Mouse (Mus musculus) MEL (cell line): ENCODE data around the gene Acoxl. TPM values are rescaled to one million over a fixed set of nuclear protein-coding genes. Genes with fewer than 3 reads are reported as not detected.

Experiments used
- DNase-seq: peaks from one replicate; pipeline ENCODE4 v3.0.0; 2011; ENCODE audit warnings: low read depth, low spot score
- H3K27ac ChIP-seq: 2 replicates; pipeline ENCODE4 v1.5.1; 2012; ENCODE audit warnings: low read depth, mild to moderate bottlenecking, control low read depth, low read length, moderate library complexity; ENCODE audit not compliant: control insufficient read depth
- H3K27me3 ChIP-seq, 2 experiments: fragments of 150-350 bp in 1 of 2; sonication (generic) in 1 of 2; 2 replicates each; pipeline ENCODE4 v1.6.1; 2012; ENCODE audit warnings: low read length in 2 of 2, mild to moderate bottlenecking in 2 of 2, improper control_type of control experiment in 1 of 2, moderate library complexity in 1 of 2; ENCODE audit not compliant: insufficient read depth in 2 of 2, control insufficient read depth in 1 of 2
- H3K36me3 ChIP-seq, 2 experiments: 2 replicates each; pipeline ENCODE4 v1.6.1; 2012 to 2014; ENCODE audit warnings: low read length in 2 of 2, improper control_type of control experiment in 1 of 2, inconsistent platforms in 1 of 2, mild to moderate bottlenecking in 1 of 2; ENCODE audit not compliant: insufficient read depth in 2 of 2, control insufficient read depth in 1 of 2
- H3K4me1 ChIP-seq, 2 experiments: fragments of 150-350 bp in 1 of 2; sonication (generic) in 1 of 2; 2 replicates each; pipeline ENCODE4 v1.6.1; 2012; ENCODE audit warnings: low read length in 2 of 2, improper control_type of control experiment in 1 of 2, mild to moderate bottlenecking in 1 of 2; ENCODE audit not compliant: insufficient read depth in 2 of 2, control insufficient read depth in 1 of 2
- H3K4me3 ChIP-seq, 2 experiments: fragments of 150-350 bp in 1 of 2; sonication (generic) in 1 of 2; 2 replicates each; pipeline ENCODE4 v1.5.1; 2012; ENCODE audit warnings: low read depth in 2 of 2, low read length in 2 of 2, mild to moderate bottlenecking in 2 of 2, moderate library complexity in 2 of 2, control low read depth in 1 of 2, improper control_type of control experiment in 1 of 2; ENCODE audit not compliant: control insufficient read depth in 1 of 2, insufficient read depth in 1 of 2
- H3K79me2 ChIP-seq: 2 replicates; pipeline ENCODE4 v1.6.1; 2012; ENCODE audit warnings: mild to moderate bottlenecking, low read length, moderate library complexity; ENCODE audit not compliant: control insufficient read depth, poor library complexity, insufficient read depth
- H3K9ac ChIP-seq: 2 replicates; pipeline ENCODE4 v1.6.1; 2012; ENCODE audit warnings: low read depth, mild to moderate bottlenecking, control low read depth, low read length, moderate library complexity; ENCODE audit not compliant: control insufficient read depth, poor library complexity, severe bottlenecking
- H3K9me3 ChIP-seq: fragments of 150-350 bp; sonication (generic); replicated peaks from 2 replicates; pipeline ENCODE4 v1.6.1; 2012; ENCODE audit warnings: mild to moderate bottlenecking, low read length, improper control_type of control experiment, moderate library complexity; ENCODE audit not compliant: insufficient read depth
- ELF1 ChIP-seq: IDR thresholded peaks from 2 replicates; pipeline ENCODE4 v1.6.1; 2014; ENCODE audit warnings: low read depth, mild to moderate bottlenecking, inconsistent platforms, low read length, improper control_type of control experiment, moderate library complexity
- EP300 ChIP-seq, 2 experiments: IDR thresholded peaks; 2 replicates each; pipeline ENCODE4 v1.6.1; 2011; ENCODE audit warnings: improper control_type of control experiment in 2 of 2, low read length in 2 of 2, low read depth in 1 of 2, mild to moderate bottlenecking in 1 of 2
- ETS1 ChIP-seq: IDR thresholded peaks from 2 replicates; pipeline ENCODE4 v1.6.1; 2012; ENCODE audit warnings: low read depth, mild to moderate bottlenecking, inconsistent platforms, low read length, improper control_type of control experiment, moderate library complexity
- GABPA ChIP-seq: IDR thresholded peaks from 2 replicates; pipeline ENCODE4 v1.6.1; 2012; ENCODE audit warnings: low read depth, mild to moderate bottlenecking, inconsistent platforms, low read length, improper control_type of control experiment, moderate library complexity
- GATA1 ChIP-seq: IDR thresholded peaks from 2 replicates; pipeline ENCODE4 v1.6.1; 2011; ENCODE audit warnings: low read depth, low read length, improper control_type of control experiment
- HCFC1 ChIP-seq: IDR thresholded peaks from 2 replicates; pipeline ENCODE4 v1.6.1; 2012; ENCODE audit warnings: low read depth, mild to moderate bottlenecking, inconsistent platforms, low read length, improper control_type of control experiment, moderate library complexity
- JUND ChIP-seq: IDR thresholded peaks from 2 replicates; pipeline ENCODE4 v1.6.1; 2011; ENCODE audit warnings: low read depth, mild to moderate bottlenecking, improper control_type of control experiment, low read length
- KAT2A ChIP-seq: conservative IDR thresholded peaks from 2 replicates; pipeline ENCODE4 v1.6.1; 2012; ENCODE audit warnings: low read depth, low read length, improper control_type of control experiment, inconsistent platforms
- MAFK ChIP-seq: IDR thresholded peaks from 2 replicates; pipeline ENCODE4 v1.6.1; 2011; ENCODE audit warnings: low read depth, mild to moderate bottlenecking, low read length, improper control_type of control experiment, borderline replicate concordance
- MAX ChIP-seq: IDR thresholded peaks from 2 replicates; pipeline ENCODE4 v1.6.1; 2011; ENCODE audit warnings: low read length, improper control_type of control experiment
- MAZ ChIP-seq: IDR thresholded peaks from 2 replicates; pipeline ENCODE4 v1.6.1; 2012; ENCODE audit warnings: low read depth, mild to moderate bottlenecking, inconsistent platforms, low read length, improper control_type of control experiment
- MEF2A ChIP-seq: IDR thresholded peaks from 2 replicates; pipeline ENCODE4 v1.6.1; 2014; ENCODE audit warnings: low read depth, mild to moderate bottlenecking, inconsistent platforms, low read length, improper control_type of control experiment; ENCODE audit not compliant: poor library complexity, insufficient replicate concordance, severe bottlenecking; ENCODE audit errors: extremely low read depth
- MXI1 ChIP-seq: IDR thresholded peaks from 2 replicates; pipeline ENCODE4 v1.6.1; 2011; ENCODE audit warnings: mild to moderate bottlenecking, low read depth, low read length, improper control_type of control experiment
- MYB ChIP-seq: IDR thresholded peaks from 2 replicates; pipeline ENCODE4 v1.6.1; 2011; ENCODE audit warnings: mild to moderate bottlenecking, low read depth, low read length, improper control_type of control experiment
- MYC ChIP-seq: IDR thresholded peaks from 2 replicates; pipeline ENCODE4 v1.6.1; 2011; ENCODE audit warnings: low read depth, mild to moderate bottlenecking, low read length, improper control_type of control experiment, moderate library complexity
- POLR2A ChIP-seq, 2 experiments: IDR thresholded peaks; 2 replicates each; pipeline ENCODE4 v1.6.1; 2011 to 2012; ENCODE audit warnings: low read length in 2 of 2, mild to moderate bottlenecking in 2 of 2, control low read depth in 1 of 2, improper control_type of control experiment in 1 of 2, low read depth in 1 of 2, moderate library complexity in 1 of 2; ENCODE audit not compliant: control insufficient read depth in 1 of 2, insufficient read depth in 1 of 2, poor library complexity in 1 of 2
- POLR2AphosphoS2 ChIP-seq: IDR thresholded peaks from 2 replicates; pipeline ENCODE4 v1.6.1; 2011; ENCODE audit warnings: low read length, improper control_type of control experiment
- POLR2AphosphoS5 ChIP-seq: IDR thresholded peaks from 2 replicates; pipeline ENCODE4 v1.6.1; 2012; ENCODE audit warnings: low read depth, borderline replicate concordance, mild to moderate bottlenecking, inconsistent platforms, low read length, moderate library complexity, mixed read lengths
- RAD21 ChIP-seq: IDR thresholded peaks from 2 replicates; pipeline ENCODE4 v1.6.1; 2011; ENCODE audit warnings: mild to moderate bottlenecking, low read depth, low read length, improper control_type of control experiment
- RCOR1 ChIP-seq: IDR thresholded peaks from 2 replicates; pipeline ENCODE4 v1.6.1; 2012; ENCODE audit warnings: low read depth, mild to moderate bottlenecking, inconsistent platforms, low read length, improper control_type of control experiment
- SIN3A ChIP-seq: IDR thresholded peaks from 2 replicates; pipeline ENCODE4 v1.6.1; 2012; ENCODE audit warnings: low read length, improper control_type of control experiment, inconsistent platforms
- SMC3 ChIP-seq: IDR thresholded peaks from 2 replicates; pipeline ENCODE4 v1.6.1; 2011; ENCODE audit warnings: low read depth, low read length, improper control_type of control experiment
- TBP ChIP-seq: IDR thresholded peaks from 2 replicates; pipeline ENCODE4 v1.8.0; 2011; ENCODE audit warnings: low read depth, low read length, improper control_type of control experiment
- TCF12 ChIP-seq: IDR thresholded peaks from 2 replicates; pipeline ENCODE4 v1.6.1; 2014; ENCODE audit warnings: low read depth, mild to moderate bottlenecking, inconsistent platforms, low read length, improper control_type of control experiment, moderate library complexity
- UBTF ChIP-seq: IDR thresholded peaks from 2 replicates; pipeline ENCODE4 v1.6.1; 2012; ENCODE audit warnings: low read depth, mild to moderate bottlenecking, inconsistent platforms, low read length, improper control_type of control experiment, moderate library complexity, borderline replicate concordance; ENCODE audit not compliant: insufficient read depth
- USF1 ChIP-seq: IDR thresholded peaks from 2 replicates; pipeline ENCODE4 v1.6.1; 2014; ENCODE audit warnings: low read depth, mild to moderate bottlenecking, inconsistent platforms, low read length, improper control_type of control experiment, moderate library complexity
- ZC3H11A ChIP-seq: IDR thresholded peaks from 2 replicates; pipeline ENCODE4 v1.6.1; 2012; ENCODE audit warnings: low read depth, mild to moderate bottlenecking, inconsistent platforms, low read length, improper control_type of control experiment
- ZKSCAN1 ChIP-seq: IDR thresholded peaks from 2 replicates; pipeline ENCODE4 v1.6.1; 2012; ENCODE audit warnings: low read depth, mild to moderate bottlenecking, inconsistent platforms, low read length, improper control_type of control experiment, moderate library complexity
- polyA plus RNA-seq, 2 experiments: library from polyadenylated mRNA; stranded (reverse) in 1 of 2; unstranded in 1 of 2; fragments of >175 nt in 1 of 2; fragments of >200 nt in 1 of 2; gene quantifications; 2 replicates each; pipeline versions ENCODE4 v1.2.1 to v1.2.4; 2012; ENCODE audit warnings: low replicate concordance in 2 of 2, low read depth in 1 of 2; ENCODE audit not compliant: insufficient read length in 2 of 2, insufficient read depth in 1 of 2, missing spikeins in 1 of 2
- total RNA-seq: library from RNA; depleted of rRNA; stranded (reverse); fragments of 300-350 nt; gene quantifications from 2 replicates; pipeline ENCODE4 v1.2.3, GENCODE M21; 2012

Gene Acoxl
- total and polyA plus RNA-seq, 3 experiments = 0.31 to 0.39 TPM; not detected in 1

- peak; percentile 25; the same call in 1 of the 2 replicates for TF ChIP-seq JUND
- TF ChIP-seq MEF2A = no peak
- TF ChIP-seq ZKSCAN1 = no peak
- TF ChIP-seq TCF12 = no peak
Measured at GRCm38 (mm10) chr2:128060680-128061287, 222.1 kb downstream of the Acoxl start (continued).

DNA sequence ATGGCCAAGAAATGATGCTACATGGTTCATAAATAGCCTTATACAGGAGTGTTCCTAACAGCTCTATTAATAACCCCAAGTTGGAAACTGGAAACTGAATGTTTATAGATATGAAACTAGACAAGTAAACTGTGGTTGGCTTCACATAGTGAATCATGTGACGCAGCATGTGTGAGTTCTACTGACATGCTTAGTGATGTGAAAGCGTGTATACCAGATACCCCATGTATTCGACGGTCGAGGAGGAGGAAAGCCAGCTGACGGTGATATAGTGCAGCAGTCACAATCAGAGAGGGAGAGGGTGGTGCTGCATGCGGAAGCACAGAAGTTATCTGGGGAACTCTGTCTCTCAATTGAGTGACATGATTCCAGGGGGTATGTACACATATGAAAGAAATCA is 222.8 kb downstream of the Acoxl start:
- H3K27ac ChIP-seq = peak overlapping the region; percentile 84
- no peak overlapping the region for H3K4me3 ChIP-seq
- no peak overlapping the region for H3K9ac ChIP-seq
- no peaks in the 10 kb centered on the region for H3K27me3 ChIP-seq
- H3K36me3 ChIP-seq = peaks cover 0 to 25% of the 10 kb centered on the region in 2 experiments; a peak in 2 of 4 replicates
- 0 out of 2 replicates have a peak, but pooled peaks have one; percentile 12 for TF ChIP-seq TCF12
- TF ChIP-seq RAD21 = no peak
- TF ChIP-seq MXI1 = no peak
- TF ChIP-seq USF1 = peak; percentile 68
- no peak for TF ChIP-seq GABPA
- TF ChIP-seq MYB = no peak
- TF ChIP-seq POLR2AphosphoS2 = no peak
- no peak for TF ChIP-seq JUND
- peak; percentile 59 for TF ChIP-seq MAX
- TF ChIP-seq TBP = peak; percentile 24; the same call in 1 of the 2 replicates
- TF ChIP-seq SMC3 = no peak
- no peak for TF ChIP-seq KAT2A
- TF ChIP-seq MAFK = no peak
- no peak for TF ChIP-seq HCFC1
- no peak; the same call in 1 of the 2 replicates for TF ChIP-seq MYC
- TF ChIP-seq RCOR1 = peak; percentile 14; the same call in 1 of the 2 replicates
- TF ChIP-seq ETS1 = peak; percentile 53; the same call in 1 of the 2 replicates
- no peak for TF ChIP-seq MAZ
- peak; percentile 2; the same call in 1 of the 2 replicates for TF ChIP-seq GATA1
- peak in 1 of 2 experiments; percentile 40; a peak in 3 of 4 replicates for TF ChIP-seq EP300 (IDR thresholded peaks at IDR 0.05; ENCODE audit: low read depth in 1 of 2, low read length in 2 of 2)
- TF ChIP-seq POLR2AphosphoS5 = no peak
- TF ChIP-seq ELF1 = no peak; the same call in 1 of the 2 replicates
- no peak for TF ChIP-seq UBTF
- TF ChIP-seq POLR2A (IDR thresholded peaks at IDR 0.05; ENCODE audit: control insufficient read depth in 1 of 2, insufficient read depth in 1 of 2, low read depth in 1 of 2, low read length in 2 of 2, poor library complexity in 1 of 2) = no peak
- TF ChIP-seq SIN3A = no peak
- TF ChIP-seq ZC3H11A = no peak
- TF ChIP-seq ZKSCAN1 = no peak
- DNase-seq = peak; percentile 67
- no peaks in the 10 kb centered on the region for H3K79me2 ChIP-seq
- peaks cover 8 to 38% of the 10 kb centered on the region in 2 experiments for H3K4me1 ChIP-seq
- no peaks in the 10 kb centered on the region for H3K9me3 ChIP-seq
